Mouse (Mus musculus): ENCODE results near the gene Atp2a2.
A peak's percentile ranks its signal among the peaks of the same experiment; 100 is the strongest.

Gene Atp2a2

DNA sequence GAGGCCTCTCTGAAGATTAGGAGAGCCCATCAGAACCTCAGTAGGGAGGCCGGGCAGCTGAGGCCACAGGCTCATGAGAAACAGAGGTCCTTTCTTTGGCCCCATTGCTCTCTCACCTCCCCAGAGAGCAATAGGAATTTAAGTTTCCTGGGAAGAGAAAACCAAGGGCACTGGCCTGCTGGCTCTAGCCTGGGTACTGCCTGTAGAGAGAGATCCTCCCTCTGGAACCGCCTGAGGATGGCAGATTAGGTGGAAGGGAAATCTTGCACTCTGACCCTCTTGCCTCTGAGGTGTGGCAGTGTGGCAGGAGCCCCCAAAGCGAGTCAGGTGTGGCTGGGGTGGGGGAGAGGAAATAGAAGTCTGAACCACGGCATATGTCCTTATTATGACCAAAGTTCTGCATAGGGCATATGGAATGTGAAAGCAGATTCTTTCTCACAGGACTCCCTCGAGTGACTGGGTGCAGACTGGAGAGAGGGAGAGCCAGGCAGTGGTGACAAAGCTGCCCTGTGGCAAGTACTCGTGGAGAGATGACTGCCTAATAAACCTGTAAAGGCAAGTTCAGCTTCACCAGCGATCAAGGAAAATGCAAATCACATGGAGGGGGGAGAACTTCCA, 17.1 kb upstream of the Atp2a2 start:
- no peak for DNase-seq (ENCODE audit: low spot score in 2 of 2)

GRCm38 (mm10) chr5:122518247-122518646, 16.2 kb upstream of the Atp2a2 start:
- DNase-seq (ENCODE audit: low spot score in 2 of 2) = no peak

DNA sequence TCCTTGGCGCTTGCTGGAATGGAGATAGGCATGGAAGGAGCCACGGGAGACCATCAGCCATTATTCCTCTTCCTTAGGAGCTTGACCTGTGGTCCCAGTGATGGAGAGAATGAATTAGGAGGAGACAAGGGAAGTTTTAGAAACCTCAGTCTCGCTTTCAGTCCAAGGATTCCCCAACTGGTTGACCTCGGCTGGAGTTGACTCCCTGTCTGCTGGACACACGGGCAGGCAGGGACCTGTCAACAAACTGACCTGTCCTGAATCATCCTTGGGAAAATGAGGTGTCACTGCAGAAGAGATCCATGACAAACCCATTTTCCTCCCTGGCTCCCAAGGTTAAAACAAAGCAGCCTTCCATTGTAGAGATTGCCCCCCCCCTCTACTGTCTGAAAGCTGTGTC, 14.9 kb upstream of the Atp2a2 start:
- no peak for DNase-seq (ENCODE audit: low spot score in 2 of 2)

DNA sequence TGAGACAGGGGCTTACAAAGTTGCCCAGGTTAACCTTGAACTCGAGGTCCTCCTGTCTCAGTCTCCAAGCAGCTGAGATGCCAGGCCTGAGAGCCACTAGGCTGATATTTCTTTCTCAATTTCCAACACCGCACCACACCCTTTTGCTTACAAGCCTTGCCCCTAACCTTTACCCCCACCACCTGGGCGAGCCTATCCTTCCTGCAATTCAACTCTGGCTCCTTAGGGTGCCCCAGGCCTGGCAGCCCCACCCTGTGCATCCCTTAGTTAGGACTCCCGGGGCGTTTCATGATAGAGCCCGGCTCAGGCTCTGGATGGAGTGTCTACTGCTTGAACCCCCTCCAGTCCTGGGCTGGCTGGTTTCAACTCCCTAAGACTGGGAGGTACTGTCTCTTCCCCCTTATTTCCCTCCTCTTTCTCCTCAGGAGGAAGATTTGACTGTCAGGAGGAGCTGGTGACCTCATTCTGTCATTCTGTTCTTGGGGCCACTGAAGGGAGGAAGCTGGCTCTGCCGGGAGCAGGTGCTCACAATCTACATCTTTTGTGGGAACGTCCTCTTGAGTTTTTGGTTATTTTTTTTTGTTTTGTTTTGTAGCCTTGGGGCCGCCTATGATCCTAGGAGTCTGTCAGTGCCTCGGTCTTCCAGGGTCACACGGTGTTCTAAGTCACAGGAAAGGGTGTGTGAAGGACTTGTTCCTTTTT, 14.2 kb upstream of the Atp2a2 start:
- no peak for DNase-seq (ENCODE audit: low spot score in 2 of 2)

DNA sequence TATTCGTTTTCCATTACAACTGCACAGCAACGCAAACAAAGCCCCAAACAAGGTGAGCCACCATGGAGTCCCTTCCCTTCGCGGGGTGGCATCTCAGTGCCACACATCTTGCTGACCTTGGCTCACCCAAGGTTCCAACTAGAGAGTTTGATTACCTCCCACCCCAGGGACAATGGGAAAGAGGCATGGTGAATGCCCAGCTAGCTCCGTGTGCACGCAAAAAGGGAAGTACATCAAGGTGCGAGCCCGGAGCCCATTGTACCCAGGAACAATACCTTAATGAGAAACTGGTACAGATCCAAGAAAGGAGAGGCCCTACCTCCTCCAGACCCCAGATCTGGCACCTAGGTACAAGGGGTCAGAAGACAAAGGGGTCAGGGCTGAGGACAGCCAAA, 12.1 kb upstream of the Atp2a2 start:
- DNase-seq (ENCODE audit: low spot score in 2 of 2) = no peak

DNA sequence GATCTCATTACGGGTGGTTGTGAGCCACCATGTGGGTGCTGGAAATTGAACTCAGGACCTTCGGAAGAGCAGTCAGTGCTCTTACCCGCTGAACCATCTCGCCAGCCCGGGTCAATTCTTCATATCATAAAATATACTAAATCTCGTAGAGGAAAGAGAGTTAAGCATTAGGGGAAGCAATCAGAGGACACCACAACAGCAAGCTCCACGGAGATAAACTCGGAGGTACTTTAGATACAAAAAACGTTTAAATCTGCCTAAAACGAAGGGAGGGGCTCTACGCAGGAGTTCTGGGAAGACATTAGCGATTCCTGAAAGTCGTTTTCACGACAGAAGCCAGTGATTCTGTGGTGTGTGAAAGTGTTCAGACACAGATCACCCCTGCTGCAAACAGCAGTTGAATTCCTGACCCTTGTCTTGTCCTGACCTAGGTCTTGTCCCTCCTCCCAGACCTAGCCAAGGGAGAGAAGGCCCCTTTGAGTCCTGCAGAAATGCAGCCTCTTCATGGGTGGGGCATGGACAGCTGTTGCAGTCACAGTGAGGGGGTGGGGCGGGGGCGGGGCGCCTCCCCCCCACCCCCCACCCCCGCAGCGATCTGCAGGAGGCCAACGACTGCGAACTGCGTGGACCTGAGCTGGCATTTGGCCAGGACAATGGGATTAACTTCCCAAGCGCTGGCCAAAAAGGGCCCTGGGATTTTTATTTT, 11.5 kb upstream of the Atp2a2 start:
- no peak for DNase-seq (ENCODE audit: low spot score in 2 of 2)

DNA sequence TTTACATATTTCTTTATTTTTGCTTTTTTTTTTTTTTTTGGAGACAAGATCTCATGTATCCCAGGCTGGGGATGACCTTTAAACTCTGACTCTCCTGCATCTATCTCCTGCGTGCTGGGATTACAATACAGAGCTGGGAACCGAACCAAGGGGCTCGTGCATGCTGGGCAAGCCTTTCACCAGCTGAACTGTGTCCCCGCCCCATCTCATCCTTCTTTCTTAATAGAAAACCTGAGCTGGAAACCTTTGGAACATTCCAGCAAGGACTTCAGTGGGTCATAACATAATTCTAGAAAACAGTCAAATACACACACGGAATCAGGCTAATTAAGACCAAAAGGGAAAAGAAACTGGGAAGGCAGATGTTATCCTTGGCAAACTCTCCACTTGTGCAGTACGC, 10.0 kb upstream of the Atp2a2 start:
- DNase-seq (ENCODE audit: low spot score in 2 of 2) = no peak

DNA sequence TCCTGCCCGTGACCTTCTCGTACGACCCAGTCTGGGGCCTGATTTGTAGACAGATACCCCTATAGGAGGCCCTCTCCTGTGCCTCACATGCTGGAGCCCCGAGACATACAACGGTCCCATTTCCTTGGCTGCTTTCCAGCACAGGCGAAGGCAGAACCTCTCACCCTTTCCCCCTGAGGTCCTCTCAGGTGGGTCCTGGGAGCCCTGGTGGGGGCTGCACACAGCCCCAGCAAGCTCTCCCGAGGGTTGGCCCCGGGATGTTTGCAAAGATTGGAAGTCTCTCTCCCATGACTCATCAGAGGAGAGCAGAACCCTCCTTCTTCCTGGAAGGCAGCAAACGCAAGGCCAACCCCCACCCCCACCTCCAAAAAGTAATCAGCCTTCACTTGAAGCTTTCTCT, 9.4 kb upstream of the Atp2a2 start:
- DNase-seq (ENCODE audit: low spot score in 2 of 2) = no peak

DNA sequence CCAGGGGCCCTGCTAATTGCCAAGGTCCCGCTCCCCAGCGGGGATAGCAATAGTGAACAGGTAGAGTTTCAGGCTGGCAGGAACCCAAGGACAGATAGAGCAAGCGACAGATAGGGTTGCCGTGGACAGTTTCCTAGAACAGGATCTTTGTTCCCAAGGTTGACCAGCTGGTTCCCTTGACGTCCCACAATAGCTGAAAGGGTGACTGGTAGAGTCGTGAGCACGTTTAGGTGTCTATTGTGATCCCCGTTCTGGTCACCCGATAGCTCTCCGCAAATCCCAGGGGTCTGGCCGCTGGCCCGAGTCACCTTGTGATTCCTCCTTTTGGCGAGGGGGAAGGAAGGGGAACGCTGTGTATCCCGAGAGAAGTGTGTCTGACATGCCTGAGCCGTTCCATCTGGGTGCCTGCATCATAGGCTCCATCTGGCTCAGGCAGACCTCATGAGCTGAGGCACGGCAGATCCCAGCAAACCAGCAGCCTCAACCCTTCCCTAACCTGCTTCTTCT, 8.7 kb upstream of the Atp2a2 start:
- DNase-seq (ENCODE audit: low spot score in 2 of 2) = no peak

DNA sequence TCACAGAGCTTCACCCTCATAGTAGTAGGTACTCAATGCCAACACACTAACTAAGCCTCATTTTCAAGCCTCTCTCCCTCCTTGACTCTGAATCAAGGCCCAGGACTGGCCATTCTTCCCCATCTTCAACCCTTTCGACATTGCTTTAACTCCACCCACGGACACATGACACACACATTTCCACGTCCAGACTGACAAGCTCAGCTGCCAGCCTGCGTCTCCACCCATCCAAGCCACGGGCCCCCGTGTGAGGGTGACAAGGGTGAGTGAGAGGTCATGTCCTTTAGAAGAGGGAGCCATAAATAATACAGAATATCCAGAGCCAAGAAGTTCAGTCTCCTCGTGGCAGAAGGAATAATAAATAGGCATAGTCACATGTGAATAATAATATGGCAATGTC, 7.6 kb upstream of the Atp2a2 start:
- no peak for DNase-seq (ENCODE audit: low spot score in 2 of 2)

DNA sequence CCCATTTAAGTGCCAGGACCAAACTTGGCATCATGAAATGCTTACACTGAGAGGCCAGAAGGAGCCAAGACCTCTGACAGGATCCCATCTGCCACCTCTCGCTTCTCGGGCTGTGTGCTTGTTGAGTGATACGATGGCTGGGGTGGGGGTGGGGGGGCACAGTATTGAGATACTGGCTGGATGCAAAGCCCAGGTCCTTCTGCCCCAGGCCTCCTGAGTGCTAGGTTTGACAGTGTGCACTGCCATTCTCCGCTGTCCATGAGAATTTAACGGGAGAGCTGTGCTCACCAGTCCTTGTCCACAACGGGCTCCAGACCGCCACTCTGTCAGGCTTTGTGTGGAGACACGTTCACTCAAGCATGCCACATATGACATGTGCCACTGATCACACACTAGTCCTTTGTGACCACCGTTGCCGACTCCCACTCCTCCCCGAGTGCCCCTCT, 6.9 kb upstream of the Atp2a2 start:
- no peak for DNase-seq (ENCODE audit: low spot score in 2 of 2)

GRCm38 (mm10) chr5:122507396-122507795, 5.4 kb upstream of the Atp2a2 start:
- DNase-seq (ENCODE audit: low spot score in 2 of 2) = no peak

DNA sequence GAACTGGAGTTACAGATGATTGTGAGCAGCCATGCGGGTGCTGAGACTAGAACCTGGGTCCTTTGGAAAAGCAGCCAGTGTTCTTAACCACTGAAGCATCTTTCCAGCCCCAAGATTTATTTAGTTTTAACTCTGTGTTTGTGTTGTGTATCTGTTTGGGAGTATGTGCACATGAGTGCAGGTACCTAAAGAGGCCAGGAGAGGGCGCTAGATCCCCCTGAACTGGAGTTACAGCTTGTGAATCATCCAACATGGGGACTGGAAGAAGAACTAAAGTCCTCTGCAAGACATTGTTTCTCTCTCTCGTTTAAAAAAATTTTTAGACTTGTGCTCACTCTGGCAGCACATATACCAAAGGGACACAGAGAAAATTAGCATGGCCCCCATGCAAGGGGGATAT, 4.4 kb upstream of the Atp2a2 start:
- no peak for DNase-seq (ENCODE audit: low spot score in 2 of 2)

DNA sequence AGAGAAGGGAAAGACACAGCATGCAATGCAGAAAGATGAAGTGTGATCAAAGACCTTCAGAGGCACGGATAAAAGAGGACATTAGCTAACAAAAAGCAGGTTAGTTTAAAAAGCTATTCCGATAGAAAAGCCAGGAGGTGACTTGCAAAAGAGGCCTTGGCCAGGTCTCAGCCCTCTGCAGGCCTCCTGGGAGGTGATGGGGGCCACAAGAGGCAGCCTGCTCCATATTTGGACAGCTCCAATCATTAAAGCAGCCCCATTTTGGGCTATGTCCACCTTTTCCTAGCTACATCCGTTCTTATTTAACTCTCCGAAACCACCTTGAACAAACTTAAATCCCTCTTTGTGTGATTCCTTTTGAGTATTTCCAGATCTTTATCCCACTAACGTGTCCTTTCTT, 3.5 kb upstream of the Atp2a2 start:
- DNase-seq (ENCODE audit: low spot score in 2 of 2) = no peak

DNA sequence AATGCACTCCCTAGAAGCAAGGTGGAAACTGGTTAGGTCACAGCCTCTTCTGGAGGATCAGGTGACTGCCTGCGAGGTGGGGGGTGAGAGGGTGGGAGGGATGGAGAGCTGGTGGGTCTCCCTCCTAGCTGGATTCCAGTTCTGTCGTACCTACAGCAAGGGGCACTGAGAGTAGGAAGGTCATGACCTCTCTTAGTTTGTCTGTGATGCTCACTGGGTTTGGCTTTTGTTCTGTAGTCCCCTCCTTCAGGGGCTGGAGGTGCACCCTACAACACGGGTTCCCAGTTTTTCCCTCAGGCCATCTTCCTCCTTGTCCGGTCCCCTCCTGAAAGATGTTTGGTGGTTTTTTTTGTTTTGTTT, 1.7 kb upstream of the Atp2a2 start:
- DNase-seq (ENCODE audit: low spot score in 2 of 2) = no peak

DNA sequence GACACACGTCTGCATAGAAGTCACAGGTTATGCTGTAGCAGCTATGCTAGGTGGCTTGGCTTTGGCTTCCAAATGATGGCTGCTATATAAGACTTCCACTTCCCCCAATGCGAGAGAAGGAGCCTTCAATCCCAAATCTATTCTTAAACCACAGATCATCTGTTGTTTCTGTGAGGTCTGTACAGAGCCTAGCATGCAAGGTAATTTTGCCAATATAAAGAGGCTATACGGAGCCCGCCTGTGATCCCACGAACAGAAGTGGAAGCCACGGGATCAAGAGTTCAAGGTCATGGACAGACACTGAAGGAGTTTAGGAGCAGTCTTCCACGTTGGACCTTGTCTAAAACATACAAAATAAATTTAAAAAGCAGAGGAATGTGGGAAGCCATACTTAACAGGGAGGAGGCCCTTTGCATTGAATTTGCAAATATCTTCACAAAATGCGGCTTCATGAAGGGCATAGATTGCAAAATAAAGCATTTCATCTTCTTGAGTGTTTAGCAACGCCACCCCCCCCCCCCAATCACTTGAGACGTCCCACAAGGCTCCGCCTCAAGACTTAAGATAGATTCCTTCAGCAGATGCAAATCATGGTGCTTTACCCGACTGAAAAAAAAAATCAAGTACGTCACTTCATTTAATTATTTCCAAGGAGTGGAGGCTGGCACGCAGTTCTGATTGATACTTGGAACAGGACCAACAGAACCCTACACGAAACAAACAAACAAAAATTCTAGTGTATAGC, 1.2 kb upstream of the Atp2a2 start:
- no peak for DNase-seq (ENCODE audit: low spot score in 2 of 2)

DNA sequence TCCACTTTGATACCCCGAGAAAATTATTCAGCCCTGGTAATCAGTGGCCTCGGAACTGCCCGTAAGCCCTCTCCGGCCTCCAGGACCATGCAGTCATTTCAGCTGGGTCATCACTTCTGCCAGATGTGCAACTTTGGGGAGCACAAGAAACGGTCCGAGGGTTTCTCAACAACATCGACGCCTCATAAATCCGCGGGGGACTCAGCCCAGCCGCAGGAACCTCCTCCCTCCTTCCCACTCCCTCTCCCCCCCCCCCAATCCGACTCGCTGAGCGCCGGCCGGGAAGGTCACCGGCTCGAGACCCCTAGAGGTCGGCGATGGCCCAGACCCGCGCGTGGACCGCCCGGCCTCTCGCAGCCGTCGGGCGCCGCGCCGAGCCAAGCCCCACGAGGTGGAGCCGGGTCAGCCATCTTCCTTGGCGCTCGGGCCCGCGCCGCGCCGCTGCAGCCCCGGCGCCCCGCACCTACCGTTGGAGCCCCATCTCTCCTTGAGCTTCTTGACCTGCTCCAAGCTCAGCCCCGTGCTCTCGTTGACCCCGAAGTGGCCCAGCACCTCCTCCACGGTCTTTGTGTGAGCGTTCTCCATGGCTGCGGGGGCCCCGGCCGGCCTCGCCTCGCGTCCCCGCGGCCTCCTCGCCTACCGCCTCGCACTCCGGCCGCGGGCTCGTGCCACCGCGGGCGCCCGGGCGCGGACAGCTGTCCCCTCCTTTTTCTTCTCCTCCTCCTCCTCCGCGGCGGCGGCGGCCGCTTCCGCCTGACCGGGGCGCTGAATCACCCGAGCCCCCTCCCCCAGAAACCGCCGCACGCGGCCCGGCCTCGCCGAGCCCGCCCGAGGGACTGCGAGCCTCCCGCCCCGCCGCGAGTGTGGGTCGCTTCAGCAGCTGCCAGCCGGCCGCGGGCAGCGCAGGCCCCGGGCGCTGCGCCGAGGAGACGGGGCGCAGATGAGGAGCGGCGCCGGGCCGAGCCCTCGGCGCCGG, 636 bp downstream of the Atp2a2 start:
- peak; percentile 41 to 48 for DNase-seq (ENCODE audit: low spot score in 2 of 2)

- no peak for DNase-seq (ENCODE audit: low spot score in 2 of 2)
Measured at GRCm38 (mm10) chr5:122500563-122500962, 1.5 kb downstream of the Atp2a2 start.

DNA sequence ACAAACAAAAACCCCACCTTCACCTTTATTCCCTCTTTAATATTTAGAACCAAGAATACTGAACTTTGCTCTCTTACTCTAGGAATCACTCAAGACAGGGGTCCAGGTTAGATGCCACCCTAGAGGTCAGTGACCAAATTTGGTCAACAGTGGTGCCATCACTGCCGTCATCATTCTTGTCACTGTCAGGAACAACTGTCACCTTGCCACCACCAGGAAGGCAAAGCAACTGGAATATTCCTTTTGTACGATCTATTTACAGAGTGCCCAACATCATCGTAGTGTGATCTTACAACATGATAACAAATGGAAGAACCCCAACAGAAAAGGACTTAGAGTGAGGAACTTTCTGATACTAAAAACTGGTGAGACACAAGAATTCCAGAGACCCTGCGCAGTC, 1.9 kb downstream of the Atp2a2 start:
- DNase-seq (ENCODE audit: low spot score in 2 of 2) = no peak

DNA sequence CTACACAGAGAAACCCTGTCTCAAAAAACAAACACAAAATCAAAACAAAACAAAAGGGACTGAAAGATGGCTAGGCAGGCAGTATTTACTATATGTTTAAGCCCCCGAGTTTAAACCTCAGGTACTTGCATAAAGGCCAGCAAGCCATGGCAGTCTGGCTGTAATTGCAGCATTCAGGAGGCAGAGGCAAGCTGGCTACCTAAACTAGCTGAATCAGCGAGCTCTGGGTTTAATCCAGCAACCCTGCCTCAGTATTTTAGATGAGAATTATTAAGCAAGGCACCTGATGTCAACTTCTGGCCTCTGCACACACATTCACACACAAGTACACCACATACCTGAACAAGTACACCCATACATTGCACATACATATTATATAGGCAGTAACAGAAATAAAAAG, 4.0 kb downstream of the Atp2a2 start:
- DNase-seq (ENCODE audit: low spot score in 2 of 2) = no peak

GRCm38 (mm10) chr5:122496990-122497389, 5.0 kb downstream of the Atp2a2 start:
- no peak for DNase-seq (ENCODE audit: low spot score in 2 of 2)

Data from frontal cortex, postnatal 10 days (tissue).